Mouse (Mus musculus): Measurements from ENCODE around the gene Arrdc5. TPM values are rescaled to one million over a fixed set of nuclear protein-coding genes. Genes with fewer than 3 reads are reported as not detected.
A peak's percentile ranks its signal among the peaks of the same experiment; 100 is the strongest.

Gene Arrdc5
- polyA plus RNA-seq, 1 experiment, result not detected

- H3K27ac ChIP-seq (ENCODE audit: insufficient read depth, low read length), result no peak overlapping the region
- H3K4me1 ChIP-seq (ENCODE audit: control insufficient read depth, insufficient read depth, low read length), result no peaks in the 10 kb centered on the region
- TF ChIP-seq CTCF (IDR thresholded peaks at IDR 0.05; ENCODE audit: borderline replicate concordance, insufficient read depth, low read length), result peak; percentile 20; the same call in 1 of the 2 replicates
- TF ChIP-seq POLR2A (IDR thresholded peaks at IDR 0.05; ENCODE audit: low read depth, low read length), result no peak
- no peak overlapping the region for H3K4me3 ChIP-seq (ENCODE audit: insufficient read depth, low read length)
Observed at GRCm38 (mm10) chr17:56251136-56251829, 48.8 kb downstream of the Arrdc5 start.

DNA sequence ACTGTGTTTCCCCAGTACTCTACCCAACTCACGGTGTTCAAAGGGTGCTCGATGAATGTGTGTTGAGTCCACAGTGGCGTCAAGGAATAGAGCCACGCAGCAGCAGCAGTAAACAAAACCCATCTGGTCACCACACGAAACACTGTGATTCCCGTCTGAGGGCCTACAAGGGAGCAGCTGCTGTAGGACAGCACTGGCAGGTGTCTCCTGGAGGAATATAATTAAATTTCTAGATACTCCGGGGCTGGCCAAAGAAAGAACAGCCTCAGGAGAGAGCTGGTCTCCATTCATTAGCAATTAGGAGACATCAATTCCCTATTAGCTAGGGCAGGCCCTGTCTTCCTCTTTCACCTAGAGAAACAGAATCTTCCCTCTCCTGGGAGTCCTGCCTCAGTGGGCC lies 54.5 kb downstream of the Arrdc5 start:
- Histone ChIP-seq H3K27ac (ENCODE audit: insufficient read depth, low read length) (no peak overlapping the region), H3K4me1 (ENCODE audit: control insufficient read depth, insufficient read depth, low read length) (no peaks in the 10 kb centered on the region)
- TF ChIP-seq CTCF (IDR thresholded peaks at IDR 0.05; ENCODE audit: borderline replicate concordance, insufficient read depth, low read length), result no peak

More for the DNA sequence above, 54.5 kb downstream of the Arrdc5 start:
- no peak overlapping the region for H3K4me3 ChIP-seq (ENCODE audit: insufficient read depth, low read length)

Other genes starting within 250 kb of the Arrdc5 start
- 35.2 and 36.6 TPM in 2 replicates for gene Ubxn6, start 225.3 kb downstream of the Arrdc5 start, polyA plus RNA-seq (2011; ENCODE audit: insufficient read length, low read depth, missing spikeins)
- 55.0 and 57.9 TPM in 2 replicates for gene Hdgfl2, start 220.7 kb downstream of the Arrdc5 start, polyA plus RNA-seq (2011; ENCODE audit: insufficient read length, low read depth, missing spikeins)
- 0.14 and 0.70 TPM in 2 replicates for gene Plin4, start 190.5 kb downstream of the Arrdc5 start, polyA plus RNA-seq (2011; ENCODE audit: insufficient read length, low read depth, missing spikeins)
- gene Plin5, start 182.7 kb downstream of the Arrdc5 start, polyA plus RNA-seq (2011; ENCODE audit: insufficient read length, low read depth, missing spikeins), result not detected in 2 replicates
- gene Lrg1, start 178.3 kb downstream of the Arrdc5 start, polyA plus RNA-seq (2011; ENCODE audit: insufficient read length, low read depth, missing spikeins), result not detected in 2 replicates
- gene Sema6b, start 159.9 kb downstream of the Arrdc5 start, polyA plus RNA-seq (2011; ENCODE audit: insufficient read length, low read depth, missing spikeins), result 0.21 and 0.52 TPM in 2 replicates
- gene Tnfaip8l1, start 137.8 kb downstream of the Arrdc5 start, polyA plus RNA-seq (2011; ENCODE audit: insufficient read length, low read depth, missing spikeins), result 0.72 and 2.1 TPM in 2 replicates
- 55.2 and 63.0 TPM in 2 replicates for gene Mydgf, start 116.4 kb downstream of the Arrdc5 start, polyA plus RNA-seq (2011; ENCODE audit: insufficient read length, low read depth, missing spikeins)
- gene Dpp9, start 81.4 kb downstream of the Arrdc5 start, polyA plus RNA-seq (2011; ENCODE audit: insufficient read length, low read depth, missing spikeins), result 27.8 and 28.8 TPM in 2 replicates
- 9.7 and 10.6 TPM in 2 replicates for gene Fem1a, start 43.5 kb downstream of the Arrdc5 start, polyA plus RNA-seq (2011; ENCODE audit: insufficient read length, low read depth, missing spikeins)
- gene Ticam1, start 23.5 kb downstream of the Arrdc5 start, polyA plus RNA-seq (2011; ENCODE audit: insufficient read length, low read depth, missing spikeins), result 11.1 and 15.6 TPM in 2 replicates
- 37.4 and 41.2 TPM in 2 replicates for gene Plin3, start 7.4 kb downstream of the Arrdc5 start, polyA plus RNA-seq (2011; ENCODE audit: insufficient read length, low read depth, missing spikeins)
- 48.0 and 50.2 TPM in 2 replicates for gene Uhrf1, start 3.0 kb upstream of the Arrdc5 start, polyA plus RNA-seq (2011; ENCODE audit: insufficient read length, low read depth, missing spikeins)
- 21.8 and 30.8 TPM in 2 replicates for gene Kdm4b, start 25.8 kb upstream of the Arrdc5 start, polyA plus RNA-seq (2011; ENCODE audit: insufficient read length, low read depth, missing spikeins)
- 177 and 208 TPM in 2 replicates for gene Ptprs, start 176.2 kb upstream of the Arrdc5 start, polyA plus RNA-seq (2011; ENCODE audit: insufficient read length, low read depth, missing spikeins)
- not detected in 2 replicates for gene Znrf4, start 212.1 kb upstream of the Arrdc5 start, polyA plus RNA-seq (2011; ENCODE audit: insufficient read length, low read depth, missing spikeins)

Data from embryonic fibroblast, embryonic 13.5 days (primary cell).